Mouse (Mus musculus) ovary, postnatal 14 days (tissue): ENCODE measurements around the gene Tsen2.

Experiments used
- DNase-seq: peaks from one replicate; pipeline ENCODE4 v3.0.0; 2022; ENCODE audit warnings: low spot score

Tsen2 gene

DNA sequence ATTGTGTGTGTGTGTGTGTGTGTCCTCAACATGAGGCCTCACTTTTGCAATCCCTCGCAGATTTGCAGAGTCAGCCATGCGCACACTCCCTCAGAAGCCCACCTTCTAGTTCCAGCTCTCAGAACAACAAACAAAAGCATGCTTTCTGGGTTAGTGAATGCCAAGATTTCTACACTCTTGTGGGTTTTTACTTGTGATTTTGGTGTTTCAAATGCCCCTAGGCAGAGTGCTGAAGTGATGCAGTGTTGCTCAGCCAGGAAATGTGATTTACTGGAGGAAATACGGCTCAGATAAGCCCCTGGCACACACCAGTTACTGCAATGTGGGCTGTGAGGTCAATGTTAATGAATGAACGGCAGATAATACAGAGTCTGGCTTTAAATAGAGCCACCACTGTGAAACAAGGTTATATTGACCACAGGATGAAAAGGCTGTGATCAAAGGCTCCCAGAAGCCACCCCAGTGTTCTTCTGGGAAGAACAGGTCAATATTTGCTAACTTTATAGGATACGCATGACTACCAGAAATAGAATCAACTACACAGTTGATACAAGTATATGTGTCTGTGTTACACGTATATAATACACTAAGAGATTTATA lies 2.7 kb upstream of the Tsen2 start:
- no peak for DNase-seq

DNA sequence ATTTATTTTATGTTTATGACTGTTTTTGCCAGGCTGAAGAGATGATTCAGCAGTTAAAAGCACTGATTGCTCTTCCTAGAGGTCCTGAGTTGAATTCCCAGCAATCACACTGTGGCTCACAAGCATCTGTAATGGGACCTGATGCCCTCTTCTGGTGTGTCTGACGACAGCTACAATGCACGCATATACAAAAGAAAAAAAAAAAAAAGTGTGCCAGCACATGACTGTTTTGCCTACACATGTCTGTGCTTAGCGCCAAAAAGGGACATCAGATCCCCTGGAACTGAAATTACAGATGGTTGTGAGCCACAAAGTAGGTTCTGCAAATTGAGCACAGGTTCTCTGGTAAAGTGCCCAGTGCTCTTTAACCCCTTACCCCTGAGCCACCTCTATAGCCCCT lies 2.1 kb upstream of the Tsen2 start:
- DNase-seq, result no peak

- DNase-seq, result peak; percentile 49
Measured at GRCm38 (mm10) chr6:115546276-115546675, 1.8 kb downstream of the Tsen2 start.

- no peak for DNase-seq
Measured at GRCm38 (mm10) chr6:115555485-115555884, 11.0 kb downstream of the Tsen2 start.

DNA sequence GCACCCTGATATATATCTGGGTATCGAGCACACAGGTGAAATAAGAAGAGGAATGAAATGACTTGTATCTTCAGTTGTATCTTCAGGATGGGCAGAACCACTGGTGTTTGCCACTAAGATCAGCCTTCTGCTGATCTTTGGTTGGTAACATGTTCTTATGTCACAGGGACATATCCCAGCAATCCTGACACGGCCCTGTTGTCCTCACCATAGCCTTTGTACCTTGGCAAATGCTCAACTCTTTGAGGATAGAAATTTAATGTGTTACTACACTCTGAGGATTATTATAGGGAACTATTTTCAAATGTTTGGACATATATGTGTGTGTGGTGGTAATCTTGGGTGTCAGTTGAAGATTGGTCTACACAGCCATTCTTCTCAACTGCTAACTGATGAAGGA lies 13.7 kb downstream of the Tsen2 start:
- DNase-seq, result no peak

GRCm38 (mm10) chr6:115559651-115560632 lies 15.5 kb downstream of the Tsen2 start:
- DNase-seq, result no peak

- DNase-seq, result no peak
Measured at GRCm38 (mm10) chr6:115565479-115566045, 21.1 kb downstream of the Tsen2 start.

GRCm38 (mm10) chr6:115574171-115574570 lies 29.7 kb downstream of the Tsen2 start:
- DNase-seq, result no peak

- DNase-seq, result no peak
Measured at GRCm38 (mm10) chr6:115577407-115577806, 32.9 kb downstream of the Tsen2 start.

- DNase-seq, result no peak
Measured at GRCm38 (mm10) chr6:115577941-115578340, 33.5 kb downstream of the Tsen2 start.

DNA sequence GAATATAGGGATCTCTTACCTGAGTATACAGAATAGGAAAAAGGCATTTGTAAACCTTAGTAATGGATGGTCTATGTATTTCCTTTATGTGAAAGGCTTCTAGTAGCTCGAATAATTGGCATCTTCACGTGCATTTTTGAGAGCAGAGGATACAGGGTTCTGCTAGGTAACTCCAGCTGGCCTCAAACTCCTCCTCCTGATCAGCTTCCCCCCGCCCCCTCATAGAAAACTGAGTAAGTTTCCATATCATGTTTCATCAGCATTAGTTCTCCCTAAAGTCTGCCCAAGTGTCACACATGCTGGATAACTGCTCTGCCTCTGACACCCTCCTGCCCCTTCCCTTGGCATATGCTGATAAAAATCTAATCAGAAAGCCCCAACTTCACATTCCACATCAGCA lies 36.3 kb downstream of the Tsen2 start:
- DNase-seq, result no peak

DNA sequence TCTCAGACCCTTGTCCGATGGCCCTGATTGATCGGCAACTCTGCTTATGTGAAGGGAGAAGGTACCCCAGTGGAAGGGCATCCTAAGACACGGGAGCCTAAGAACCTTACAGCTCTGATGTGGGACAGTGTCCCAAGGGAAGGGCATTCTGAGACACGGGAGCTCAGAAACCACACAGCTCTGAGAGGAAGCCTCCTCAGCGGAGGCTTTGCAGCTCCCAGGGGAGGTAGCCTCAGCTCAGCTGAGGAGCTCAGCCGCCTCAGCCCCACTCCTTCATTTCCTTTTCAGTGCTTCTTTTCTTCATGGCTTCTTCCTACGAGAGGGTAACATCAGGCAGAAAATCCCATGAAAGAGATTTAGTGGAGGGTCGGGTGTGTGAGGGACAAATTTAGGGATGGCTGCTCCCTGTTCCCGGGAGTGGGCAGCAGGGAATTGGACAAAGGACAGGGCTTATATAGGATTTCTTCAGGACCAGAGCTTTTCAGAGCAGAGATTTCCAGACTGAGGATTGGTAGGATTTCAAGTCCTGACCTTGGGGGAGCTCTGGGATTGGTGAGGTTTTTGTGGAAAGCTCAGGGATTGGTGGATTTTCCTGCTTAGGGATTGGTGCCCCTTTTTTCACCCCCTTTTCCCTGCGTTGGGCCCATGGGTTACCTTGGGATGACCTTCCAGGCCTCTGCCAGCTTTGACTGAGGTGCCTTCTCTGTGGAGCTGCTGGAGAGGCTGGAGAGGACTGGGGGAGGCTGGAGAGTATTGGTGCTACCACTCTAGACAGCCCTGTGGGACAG lies 38.1 kb downstream of the Tsen2 start:
- no peak for DNase-seq

DNA sequence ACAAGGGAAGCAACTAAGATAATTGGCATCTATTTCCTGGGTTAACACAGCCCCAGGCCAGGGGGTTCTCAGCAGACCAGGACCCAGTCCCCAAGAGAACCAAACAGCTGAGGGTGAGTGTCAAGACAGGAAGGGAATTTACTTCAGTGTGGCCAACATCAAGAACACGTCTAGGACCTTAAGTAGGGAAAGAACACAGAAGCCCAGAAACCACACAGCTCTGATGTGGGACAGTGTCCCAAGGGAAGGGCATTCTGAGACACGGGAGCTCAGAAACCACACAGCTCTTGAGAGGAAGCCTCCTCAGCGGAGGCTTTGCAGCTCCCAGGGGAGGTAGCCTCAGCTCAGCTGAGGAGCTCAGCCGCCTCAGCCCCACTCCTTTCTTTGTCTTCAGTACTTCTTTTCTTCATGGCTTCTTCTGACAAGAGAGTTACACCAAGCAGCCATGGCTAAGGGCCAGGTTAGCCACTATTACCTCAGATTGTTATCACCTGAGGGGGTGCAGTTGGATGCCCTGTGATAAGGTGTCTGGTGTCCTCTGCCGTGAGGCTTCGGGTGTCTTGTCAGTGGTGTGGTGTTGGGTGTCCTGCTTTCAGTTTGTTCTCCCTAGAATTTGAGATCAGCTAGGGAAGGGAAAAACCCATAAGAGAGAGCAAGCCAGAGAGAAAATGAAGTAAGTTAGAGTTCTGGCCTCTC lies 39.1 kb downstream of the Tsen2 start:
- no peak for DNase-seq

GRCm38 (mm10) chr6:115584176-115584575 lies 39.7 kb downstream of the Tsen2 start:
- no peak for DNase-seq

GRCm38 (mm10) chr6:115586321-115586720 lies 41.9 kb downstream of the Tsen2 start:
- DNase-seq, result no peak

DNA sequence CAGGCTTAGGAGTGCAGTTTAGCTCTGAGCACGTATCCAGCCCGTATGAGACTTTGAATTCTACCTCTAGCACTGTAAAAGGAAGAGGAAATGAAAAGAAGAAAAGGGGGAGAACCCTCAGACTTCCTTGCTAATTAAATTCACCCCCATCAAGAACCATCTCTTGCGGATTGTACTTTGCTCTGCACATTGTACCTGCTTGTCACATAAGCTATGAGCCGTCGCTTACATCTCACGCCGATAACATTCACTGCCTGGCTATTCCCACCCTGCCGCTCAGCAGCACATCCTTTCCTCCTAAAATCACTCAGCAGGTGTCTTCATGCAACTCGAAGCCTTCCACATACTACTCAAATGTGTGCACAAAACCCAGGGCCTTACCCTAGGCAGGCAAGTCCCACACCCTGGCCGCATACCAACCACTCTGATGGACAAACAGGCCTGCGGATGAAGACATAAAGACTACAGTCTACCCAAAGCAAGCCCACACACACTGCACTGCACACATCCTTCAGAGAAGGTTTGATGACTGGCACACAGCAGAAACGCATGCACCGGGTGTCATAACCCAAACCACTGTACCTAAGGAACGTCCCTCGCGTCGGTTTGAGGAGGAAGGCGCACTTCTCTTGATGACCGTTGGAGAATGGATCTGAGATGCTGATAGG lies 47.4 kb downstream of the Tsen2 start:
- no peak for DNase-seq

GRCm38 (mm10) chr6:115592458-115592857 lies 48.0 kb downstream of the Tsen2 start, which contains the start of gene Mkrn2os:
Gene Mkrn2os (minus strand): TSS chr6:115592576.
- DNase-seq, result no peak

DNA sequence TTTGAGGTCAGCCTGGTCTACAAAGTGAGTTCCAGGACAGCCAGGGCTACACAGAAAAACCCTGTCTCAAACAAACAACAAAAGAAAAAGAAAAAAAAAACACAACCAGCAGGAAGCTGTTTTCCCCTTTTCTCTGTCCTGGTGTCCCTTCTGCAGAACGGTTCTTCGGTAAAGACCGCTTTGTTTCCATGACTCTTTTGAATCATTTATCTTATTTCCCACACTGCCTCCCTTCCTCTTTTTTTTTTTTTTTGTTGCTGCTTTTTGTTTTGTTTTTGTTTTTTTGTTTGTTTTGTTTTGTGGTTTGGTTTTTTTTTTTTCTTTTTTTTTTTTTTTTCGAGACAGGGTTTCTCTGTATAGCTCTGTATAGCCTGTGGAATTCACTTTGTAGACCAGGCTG lies 48.8 kb downstream of the Tsen2 start:
- DNase-seq, result no peak

- DNase-seq, result no peak
Measured at GRCm38 (mm10) chr6:115594463-115594862, 50.0 kb downstream of the Tsen2 start.

DNA sequence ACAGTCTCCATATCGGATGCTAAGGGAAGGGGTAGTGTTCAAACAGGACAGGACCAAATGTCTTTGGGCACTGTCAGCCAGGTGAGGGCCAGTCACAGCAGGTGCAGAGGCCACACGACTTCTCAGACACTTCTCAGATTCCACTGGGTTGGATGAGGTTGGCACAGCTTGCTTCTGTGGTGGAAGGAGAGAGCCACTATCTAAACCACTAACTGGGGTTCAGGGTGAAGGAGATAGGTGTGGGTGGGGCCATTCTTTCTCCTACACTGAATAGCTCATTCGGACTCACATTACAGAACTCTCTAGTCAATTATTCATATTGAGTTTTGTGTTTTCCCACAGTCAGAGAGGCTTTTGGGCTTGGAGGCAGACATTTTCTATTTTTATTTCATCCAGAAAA lies 51.2 kb downstream of the Tsen2 start:
- DNase-seq, result no peak

- no peak for DNase-seq
Measured at GRCm38 (mm10) chr6:115601322-115601714, 56.9 kb downstream of the Tsen2 start.
